Mouse (Mus musculus) frontal cortex, postnatal 14 days (tissue): ENCODE data around the gene Amotl2.

Experiments used
- DNase-seq, 2 experiments: peaks; one replicate each; pipeline ENCODE4 v3.0.0; 2022; ENCODE audit warnings: low spot score in 2 of 2

Gene Amotl2

DNA sequence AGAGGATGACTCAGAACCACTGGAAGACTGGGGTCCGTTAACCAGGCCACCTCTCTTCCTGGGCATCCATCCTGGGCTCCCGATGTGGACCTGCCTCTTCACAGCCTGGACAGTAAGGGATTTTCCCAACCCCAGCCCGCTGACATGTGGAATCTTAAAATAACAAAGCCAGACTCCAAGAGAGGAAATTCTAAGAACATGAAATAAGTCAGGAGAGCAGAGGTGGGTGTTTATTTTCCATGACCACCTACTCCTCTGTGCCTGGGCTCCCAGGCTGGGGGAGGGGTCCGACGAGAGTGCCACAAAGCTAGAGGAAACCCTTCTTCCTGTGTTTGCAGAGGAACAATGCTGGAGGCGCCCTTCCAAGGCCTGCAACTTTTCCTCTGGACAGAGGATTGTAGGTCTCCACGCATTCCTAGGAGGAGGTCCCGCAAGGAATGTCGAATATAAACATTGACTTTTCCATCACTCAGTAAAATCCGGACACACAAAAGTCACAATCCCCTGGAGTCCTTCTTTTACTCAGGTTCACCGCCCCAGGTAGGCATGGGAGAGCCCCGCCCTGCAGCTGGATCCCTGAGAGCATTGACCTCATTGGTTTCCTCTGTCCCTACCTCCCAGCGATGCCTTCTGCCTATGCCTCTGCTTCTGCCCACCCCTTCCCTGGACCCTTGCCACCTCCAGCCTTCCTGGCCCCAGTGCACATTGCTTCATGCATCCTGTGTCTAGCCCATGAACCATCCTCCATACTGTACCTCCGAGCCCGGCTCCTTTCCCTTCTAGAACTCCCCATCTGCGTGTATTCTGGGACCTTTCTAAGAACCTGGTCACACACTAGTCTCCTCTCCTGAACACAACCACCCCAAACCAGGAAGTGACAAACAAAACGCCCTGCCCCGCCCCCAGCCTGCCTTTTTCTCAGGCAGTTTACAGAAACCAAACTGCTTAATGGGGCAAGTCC, 61.4 kb downstream of the Amotl2 start:
- DNase-seq, result no peak

DNA sequence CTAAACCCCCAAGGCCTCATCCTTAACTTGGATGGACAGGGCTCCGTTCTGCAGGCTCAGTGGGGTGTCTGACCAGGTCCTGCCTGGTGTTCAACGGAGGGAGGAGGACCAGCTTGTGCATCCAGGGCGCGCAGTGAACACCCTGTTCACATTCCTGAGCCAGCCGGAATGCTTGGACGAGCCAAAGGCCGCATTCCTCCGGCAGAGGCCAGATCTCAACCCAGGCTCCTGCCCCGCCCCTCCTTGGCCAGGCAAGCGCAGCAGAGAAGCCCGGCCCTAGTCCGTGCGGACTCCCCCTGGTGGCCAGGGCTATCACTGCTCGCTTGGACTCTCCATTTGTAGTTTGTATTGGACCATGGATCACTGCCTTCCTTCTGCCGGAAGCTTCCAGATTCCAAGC, 63.0 kb downstream of the Amotl2 start:
- DNase-seq, result peak; percentile 51 to 60
